Mouse (Mus musculus): ENCODE data around the gene Emc10.

The Emc10 gene

GRCm38 (mm10) chr7:44495992-44496770 lies at the start of gene Emc10, which contains the start of gene Fam71e1:
Emc10 (minus strand) TSS chr7:44496529.
Fam71e1 (plus strand) TSS chr7:44496581.
- peak; percentile 100 for DNase-seq (ENCODE audit: low read depth, low spot score)

GRCm38 (mm10) chr7:44543071-44543470 lies 46.7 kb upstream of the Emc10 start:
- no peak for DNase-seq (ENCODE audit: low read depth, low spot score)

GRCm38 (mm10) chr7:44542555-44542954 lies 46.2 kb upstream of the Emc10 start:
- DNase-seq (ENCODE audit: low read depth, low spot score): no peak

GRCm38 (mm10) chr7:44538756-44539624 lies 42.7 kb upstream of the Emc10 start:
- DNase-seq (ENCODE audit: low read depth, low spot score): no peak

- no peak for DNase-seq (ENCODE audit: low read depth, low spot score)
Measured at GRCm38 (mm10) chr7:44537496-44537895, 41.2 kb upstream of the Emc10 start.

- no peak for DNase-seq (ENCODE audit: low read depth, low spot score)
Measured at GRCm38 (mm10) chr7:44537009-44537408, 40.7 kb upstream of the Emc10 start.

- DNase-seq (ENCODE audit: low read depth, low spot score): no peak
Measured at GRCm38 (mm10) chr7:44536590-44536968, 40.2 kb upstream of the Emc10 start.

- DNase-seq (ENCODE audit: low read depth, low spot score): peak; percentile 52
Measured at GRCm38 (mm10) chr7:44535657-44536589, 39.6 kb upstream of the Emc10 start.

GRCm38 (mm10) chr7:44534656-44535441 lies 38.5 kb upstream of the Emc10 start:
- peak; percentile 79 for DNase-seq (ENCODE audit: low read depth, low spot score)

- no peak for DNase-seq (ENCODE audit: low read depth, low spot score)
Measured at GRCm38 (mm10) chr7:44534242-44534641, 37.9 kb upstream of the Emc10 start.

GRCm38 (mm10) chr7:44533746-44534045 lies 37.4 kb upstream of the Emc10 start:
- no peak for DNase-seq (ENCODE audit: low read depth, low spot score)

GRCm38 (mm10) chr7:44532918-44533745 lies 36.8 kb upstream of the Emc10 start:
- DNase-seq (ENCODE audit: low read depth, low spot score): no peak

- DNase-seq (ENCODE audit: low read depth, low spot score): no peak
Measured at GRCm38 (mm10) chr7:44531946-44532732, 35.8 kb upstream of the Emc10 start, which contains the start of gene Spib. Spib (minus strand) TSS chr7:44532071.

GRCm38 (mm10) chr7:44531207-44531606 lies 34.9 kb upstream of the Emc10 start:
- DNase-seq (ENCODE audit: low read depth, low spot score): no peak

- no peak for DNase-seq (ENCODE audit: low read depth, low spot score)
Measured at GRCm38 (mm10) chr7:44530507-44530906, 34.2 kb upstream of the Emc10 start.

GRCm38 (mm10) chr7:44529518-44529917 lies 33.2 kb upstream of the Emc10 start:
- DNase-seq (ENCODE audit: low read depth, low spot score): no peak

GRCm38 (mm10) chr7:44527483-44528398 lies 31.4 kb upstream of the Emc10 start:
- DNase-seq (ENCODE audit: low read depth, low spot score): peak; percentile 66
